Mouse (Mus musculus): ENCODE measurements around the gene Rint1. TPM values are rescaled to one million over a fixed set of nuclear protein-coding genes. Genes with fewer than 3 reads are reported as not detected.

Rint1 gene
- polyA plus RNA-seq, 1 experiment from 2014 or later, result 30.2 TPM

- Histone ChIP-seq H3K27ac (ENCODE audit: low read length) (no peak overlapping the region), H3K27me3 (ENCODE audit: control insufficient read depth, insufficient read depth, low read depth, low read length) (no peaks in the 10 kb centered on the region), H3K36me3 (ENCODE audit: control insufficient read depth, insufficient read depth, low read length) (peaks cover 13% of the 10 kb centered on the region), H3K9me3 (replicated peaks; ENCODE audit: control insufficient read depth, low read length, poor library complexity, severe bottlenecking) (no peaks in the 10 kb centered on the region), H3K4me2 (ENCODE audit: low read length) (no peak overlapping the region), H3K4me3 (ENCODE audit: low read depth, low read length) (no peak overlapping the region), H3K4me1 (ENCODE audit: control insufficient read depth, insufficient read depth, low read length) (peaks cover 3% of the 10 kb centered on the region; the same call in 1 of the 2 replicates), H3K9ac (ENCODE audit: low read depth, low read length) (no peak overlapping the region)
- ATAC-seq, result no peak
Measured at GRCm38 (mm10) chr5:23857189-23857588, 69.7 kb downstream of the Rint1 start.

- Histone ChIP-seq H3K4me2 (ENCODE audit: low read length) (no peak overlapping the region), H3K27ac (ENCODE audit: low read length) (no peak overlapping the region), H3K9ac (ENCODE audit: low read depth, low read length) (no peak overlapping the region), H3K9me3 (replicated peaks; ENCODE audit: control insufficient read depth, low read length, poor library complexity, severe bottlenecking) (no peaks in the 10 kb centered on the region), H3K27me3 (ENCODE audit: control insufficient read depth, insufficient read depth, low read depth, low read length) (no peaks in the 10 kb centered on the region), H3K36me3 (ENCODE audit: control insufficient read depth, insufficient read depth, low read length) (peaks cover 13% of the 10 kb centered on the region), H3K4me1 (ENCODE audit: control insufficient read depth, insufficient read depth, low read length) (no peaks in the 10 kb centered on the region), H3K4me3 (ENCODE audit: low read depth, low read length) (no peak overlapping the region)
- 95% methylated on average over 3 of the region's 3 CpGs for WGBS
- ATAC-seq, result no peak
Measured at GRCm38 (mm10) chr5:23858001-23858400, 70.5 kb downstream of the Rint1 start.

GRCm38 (mm10) chr5:23858643-23859042 is 71.1 kb downstream of the Rint1 start:
- peaks cover 13% of the 10 kb centered on the region for H3K36me3 ChIP-seq (ENCODE audit: control insufficient read depth, insufficient read depth, low read length)
- no peak overlapping the region for H3K4me3 ChIP-seq (ENCODE audit: low read depth, low read length)
- H3K27ac ChIP-seq (ENCODE audit: low read length), result no peak overlapping the region
- WGBS, result 80% methylated on average over 7 of the region's 7 CpGs
- H3K27me3 ChIP-seq (ENCODE audit: control insufficient read depth, insufficient read depth, low read depth, low read length), result no peaks in the 10 kb centered on the region
- no peak for ATAC-seq
- no peaks in the 10 kb centered on the region for H3K4me1 ChIP-seq (ENCODE audit: control insufficient read depth, insufficient read depth, low read length)
- no peaks in the 10 kb centered on the region for H3K9me3 ChIP-seq (replicated peaks; ENCODE audit: control insufficient read depth, low read length, poor library complexity, severe bottlenecking)
- H3K9ac ChIP-seq (ENCODE audit: low read depth, low read length), result no peak overlapping the region
- H3K4me2 ChIP-seq (ENCODE audit: low read length), result no peak overlapping the region

- H3K9me3 ChIP-seq (replicated peaks; ENCODE audit: control insufficient read depth, low read length, poor library complexity, severe bottlenecking), result no peaks in the 10 kb centered on the region
- H3K4me1 ChIP-seq (ENCODE audit: control insufficient read depth, insufficient read depth, low read length), result no peaks in the 10 kb centered on the region
- H3K9ac ChIP-seq (ENCODE audit: low read depth, low read length), result no peak overlapping the region
- no peak overlapping the region for H3K4me3 ChIP-seq (ENCODE audit: low read depth, low read length)
- peaks cover 9% of the 10 kb centered on the region for H3K36me3 ChIP-seq (ENCODE audit: control insufficient read depth, insufficient read depth, low read length)
- no peaks in the 10 kb centered on the region for H3K27me3 ChIP-seq (ENCODE audit: control insufficient read depth, insufficient read depth, low read depth, low read length)
- WGBS, result 82% methylated on average over 1 of the region's 1 CpGs
- H3K27ac ChIP-seq (ENCODE audit: low read length), result no peak overlapping the region
- H3K4me2 ChIP-seq (ENCODE audit: low read length), result no peak overlapping the region
- ATAC-seq, result no peak
Measured at GRCm38 (mm10) chr5:23859087-23859718, 71.7 kb downstream of the Rint1 start.

GRCm38 (mm10) chr5:23859896-23860295 is 72.4 kb downstream of the Rint1 start:
- H3K9ac ChIP-seq (ENCODE audit: low read depth, low read length), result no peak overlapping the region
- no peak overlapping the region for H3K4me2 ChIP-seq (ENCODE audit: low read length)
- no peaks in the 10 kb centered on the region for H3K4me1 ChIP-seq (ENCODE audit: control insufficient read depth, insufficient read depth, low read length)
- no peak for ATAC-seq
- H3K36me3 ChIP-seq (ENCODE audit: control insufficient read depth, insufficient read depth, low read length), result peaks cover 7% of the 10 kb centered on the region; the same call in 1 of the 2 replicates
- 74% methylated on average over 5 of the region's 5 CpGs for WGBS
- H3K27ac ChIP-seq (ENCODE audit: low read length), result no peak overlapping the region
- no peaks in the 10 kb centered on the region for H3K9me3 ChIP-seq (replicated peaks; ENCODE audit: control insufficient read depth, low read length, poor library complexity, severe bottlenecking)
- H3K4me3 ChIP-seq (ENCODE audit: low read depth, low read length), result no peak overlapping the region
- H3K27me3 ChIP-seq (ENCODE audit: control insufficient read depth, insufficient read depth, low read depth, low read length), result no peaks in the 10 kb centered on the region

- Histone ChIP-seq H3K4me2 (ENCODE audit: low read length) (no peak overlapping the region), H3K9ac (ENCODE audit: low read depth, low read length) (no peak overlapping the region), H3K36me3 (ENCODE audit: control insufficient read depth, insufficient read depth, low read length) (peaks cover 2% of the 10 kb centered on the region; the same call in 1 of the 2 replicates), H3K4me3 (ENCODE audit: low read depth, low read length) (no peak overlapping the region), H3K9me3 (replicated peaks; ENCODE audit: control insufficient read depth, low read length, poor library complexity, severe bottlenecking) (no peaks in the 10 kb centered on the region), H3K27me3 (ENCODE audit: control insufficient read depth, insufficient read depth, low read depth, low read length) (no peaks in the 10 kb centered on the region), H3K27ac (ENCODE audit: low read length) (no peak overlapping the region), H3K4me1 (ENCODE audit: control insufficient read depth, insufficient read depth, low read length) (no peaks in the 10 kb centered on the region)
- ATAC-seq, result no peak
- WGBS, result 91% methylated on average over 9 of the region's 9 CpGs
Measured at GRCm38 (mm10) chr5:23861721-23862120, 74.2 kb downstream of the Rint1 start.

GRCm38 (mm10) chr5:23862291-23862690 is 74.8 kb downstream of the Rint1 start:
- H3K9me3 ChIP-seq (replicated peaks; ENCODE audit: control insufficient read depth, low read length, poor library complexity, severe bottlenecking), result no peaks in the 10 kb centered on the region
- ATAC-seq, result no peak
- no peak overlapping the region for H3K9ac ChIP-seq (ENCODE audit: low read depth, low read length)
- H3K36me3 ChIP-seq (ENCODE audit: control insufficient read depth, insufficient read depth, low read length), result no peaks in the 10 kb centered on the region; the same call in 1 of the 2 replicates
- WGBS, result 78% methylated on average over 5 of the region's 5 CpGs
- no peaks in the 10 kb centered on the region for H3K27me3 ChIP-seq (ENCODE audit: control insufficient read depth, insufficient read depth, low read depth, low read length)
- no peaks in the 10 kb centered on the region for H3K4me1 ChIP-seq (ENCODE audit: control insufficient read depth, insufficient read depth, low read length)
- H3K4me3 ChIP-seq (ENCODE audit: low read depth, low read length), result no peak overlapping the region
- no peak overlapping the region for H3K27ac ChIP-seq (ENCODE audit: low read length)
- no peak overlapping the region for H3K4me2 ChIP-seq (ENCODE audit: low read length)

GRCm38 (mm10) chr5:23863166-23864053 is 75.9 kb downstream of the Rint1 start:
- ATAC-seq, result no peak
- Histone ChIP-seq H3K27me3 (ENCODE audit: control insufficient read depth, insufficient read depth, low read depth, low read length) (no peaks in the 10 kb centered on the region), H3K4me1 (ENCODE audit: control insufficient read depth, insufficient read depth, low read length) (no peaks in the 10 kb centered on the region), H3K4me3 (ENCODE audit: low read depth, low read length) (no peak overlapping the region), H3K27ac (ENCODE audit: low read length) (no peak overlapping the region), H3K36me3 (ENCODE audit: control insufficient read depth, insufficient read depth, low read length) (no peaks in the 10 kb centered on the region; the same call in 1 of the 2 replicates), H3K4me2 (ENCODE audit: low read length) (no peak overlapping the region), H3K9me3 (replicated peaks; ENCODE audit: control insufficient read depth, low read length, poor library complexity, severe bottlenecking) (no peaks in the 10 kb centered on the region), H3K9ac (ENCODE audit: low read depth, low read length) (no peak overlapping the region)
- WGBS, result 87% methylated on average over 7 of the region's 7 CpGs
